Mouse (Mus musculus): Measurements from ENCODE around the gene Pcx. TPM values are rescaled to one million over a fixed set of nuclear protein-coding genes. Genes with fewer than 3 reads are reported as not detected.
A peak's percentile ranks its signal among the peaks of the same experiment; 100 is the strongest.

The Pcx gene
- total RNA-seq, 1 experiment from 2014 or later: 352 TPM

DNA sequence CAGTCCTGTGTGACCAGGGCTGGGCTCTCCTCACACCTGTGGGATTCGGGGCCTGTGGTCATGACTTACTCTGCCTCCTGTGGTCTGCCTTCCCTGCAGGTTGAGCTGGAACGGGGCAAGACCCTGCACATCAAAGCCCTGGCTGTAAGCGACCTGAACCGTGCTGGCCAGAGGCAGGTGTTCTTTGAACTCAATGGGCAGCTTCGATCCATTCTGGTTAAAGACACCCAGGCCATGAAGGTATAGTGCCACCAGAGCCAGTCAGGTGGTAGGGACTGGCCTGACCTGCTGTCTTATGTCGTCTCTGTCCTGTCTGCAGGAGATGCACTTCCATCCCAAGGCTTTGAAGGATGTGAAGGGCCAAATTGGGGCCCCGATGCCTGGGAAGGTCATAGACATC is 110.4 kb downstream of the Pcx start:
- no peak for DNase-seq

DNA sequence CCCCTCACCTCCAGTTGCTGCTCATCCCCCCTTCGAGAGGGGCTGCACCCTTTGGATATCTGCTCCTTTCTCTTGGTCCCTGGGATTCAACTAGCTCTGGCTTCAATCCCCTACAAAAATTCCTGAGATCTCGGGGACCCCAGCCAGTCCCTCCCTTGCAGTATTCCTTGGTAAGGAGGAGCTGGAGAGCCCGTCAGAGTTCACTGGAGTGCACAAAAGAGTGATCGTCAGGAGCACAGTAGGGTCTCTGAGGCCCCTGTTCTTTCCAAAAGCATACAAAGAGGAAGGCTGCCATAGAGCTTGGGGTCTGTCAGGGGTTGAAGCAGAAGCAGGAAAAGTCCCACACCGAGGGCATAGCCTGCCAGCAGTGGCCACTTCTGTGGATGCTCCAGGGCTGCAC is 112.5 kb downstream of the Pcx start:
- no peak for DNase-seq

- no peak for DNase-seq
These were observed 113.1 kb downstream of the Pcx start for GRCm38 (mm10) chr19:4623419-4623818.

DNA sequence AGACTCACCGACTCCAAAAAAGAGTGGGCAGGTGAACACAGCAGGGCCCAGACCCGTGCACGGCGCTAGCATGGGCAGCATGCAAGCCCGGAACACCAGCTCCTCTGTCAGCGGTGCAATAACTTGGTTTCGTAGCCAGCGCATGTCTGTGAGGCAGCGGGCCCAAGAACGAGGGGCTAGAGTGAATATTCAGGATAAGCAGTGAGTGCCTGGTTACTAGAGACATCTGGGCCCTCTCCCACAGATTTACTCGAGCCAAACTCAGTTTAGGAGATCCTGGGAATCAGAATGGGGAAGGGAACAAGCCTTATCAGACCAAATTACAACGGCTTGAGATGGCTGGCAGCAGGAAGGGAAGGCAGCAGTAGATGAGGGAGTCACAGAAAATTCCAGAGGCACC is 113.7 kb downstream of the Pcx start:
- peak; percentile 16 for DNase-seq

DNA sequence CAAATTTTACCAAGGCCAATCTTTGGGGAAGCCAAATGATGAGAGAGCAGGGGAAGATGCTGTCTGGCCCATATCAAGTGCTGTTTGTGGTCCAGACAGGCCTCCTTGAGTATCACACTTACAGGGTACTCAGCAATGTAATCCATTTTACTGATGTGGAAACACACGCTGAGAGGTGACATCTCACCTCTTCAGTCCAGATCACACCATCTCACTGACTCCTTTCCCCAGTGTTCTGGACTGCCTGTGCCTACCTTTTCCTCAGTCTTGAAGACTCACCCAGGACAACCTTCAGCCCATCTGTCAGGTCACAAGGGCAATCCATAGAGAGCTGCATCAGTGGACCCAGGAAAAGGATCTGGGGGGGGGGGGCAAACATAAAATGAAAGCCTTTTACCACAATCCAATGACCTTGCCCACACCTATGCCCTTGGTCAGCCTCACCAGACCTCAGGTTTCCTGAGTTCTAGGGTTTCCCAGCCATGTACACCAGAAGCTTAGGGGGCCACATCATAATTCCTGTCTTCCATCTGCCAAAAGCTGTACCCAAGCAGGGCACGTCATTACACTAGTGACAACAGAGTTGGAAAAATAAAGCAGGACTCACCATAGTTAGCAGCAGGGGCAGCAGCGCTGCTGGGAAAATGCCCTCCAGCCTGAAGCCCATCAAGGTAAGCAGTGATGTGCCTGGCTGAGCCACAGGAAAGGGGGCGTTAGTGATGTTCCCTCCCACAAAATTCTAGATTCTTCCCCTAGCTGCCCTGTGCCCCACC is 114.3 kb downstream of the Pcx start:
- no peak for DNase-seq

GRCm38 (mm10) chr19:4625179-4625828 is 115.0 kb downstream of the Pcx start, which contains the start of gene Rce1:
Gene Rce1 (minus strand): TSS chr19:4625641.
- peak; percentile 96 for DNase-seq

- no peak for DNase-seq
These were observed 115.7 kb downstream of the Pcx start for GRCm38 (mm10) chr19:4625829-4626535.

DNA sequence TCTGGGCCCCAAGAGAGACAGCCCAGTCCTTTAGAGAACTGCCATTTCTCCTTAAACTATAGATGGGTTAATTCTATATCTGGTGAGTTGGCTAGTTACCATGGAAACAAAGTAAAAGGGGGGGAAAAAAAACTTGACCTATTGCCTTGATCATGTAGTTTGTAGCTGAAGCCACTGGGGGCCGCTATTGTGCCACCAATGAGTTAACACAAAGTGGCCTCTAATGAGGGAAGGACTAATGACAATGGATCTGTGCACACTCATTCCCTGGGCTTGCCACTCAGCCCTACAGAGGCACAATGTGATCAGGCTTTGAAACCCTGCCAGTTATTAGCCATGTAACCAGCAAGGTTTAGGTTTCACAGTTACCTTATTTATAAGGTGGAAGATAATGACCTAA is 118.5 kb downstream of the Pcx start:
- DNase-seq: peak; percentile 85

DNA sequence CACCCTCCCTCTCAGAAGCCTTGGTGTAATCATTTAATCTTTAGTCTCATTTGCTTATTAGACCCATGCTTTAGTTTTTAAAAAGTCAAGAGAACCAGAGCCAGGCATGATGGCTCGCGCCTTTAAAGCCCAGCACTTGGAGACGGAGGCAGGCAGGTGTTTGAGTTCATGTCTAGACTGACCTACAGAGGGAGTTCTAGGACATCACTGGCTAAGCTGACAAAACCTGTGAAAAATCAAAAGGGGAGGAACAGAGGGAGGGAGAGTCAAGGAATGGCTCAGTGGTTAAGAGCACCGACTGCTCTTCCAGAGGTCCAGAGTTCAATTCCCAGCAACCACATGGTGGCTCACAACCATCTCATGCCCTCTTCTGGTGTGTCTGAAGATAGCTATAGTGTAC is 125.7 kb downstream of the Pcx start:
- DNase-seq: no peak

GRCm38 (mm10) chr19:4644271-4644670 is 134.0 kb downstream of the Pcx start:
- DNase-seq: peak; percentile 66

DNA sequence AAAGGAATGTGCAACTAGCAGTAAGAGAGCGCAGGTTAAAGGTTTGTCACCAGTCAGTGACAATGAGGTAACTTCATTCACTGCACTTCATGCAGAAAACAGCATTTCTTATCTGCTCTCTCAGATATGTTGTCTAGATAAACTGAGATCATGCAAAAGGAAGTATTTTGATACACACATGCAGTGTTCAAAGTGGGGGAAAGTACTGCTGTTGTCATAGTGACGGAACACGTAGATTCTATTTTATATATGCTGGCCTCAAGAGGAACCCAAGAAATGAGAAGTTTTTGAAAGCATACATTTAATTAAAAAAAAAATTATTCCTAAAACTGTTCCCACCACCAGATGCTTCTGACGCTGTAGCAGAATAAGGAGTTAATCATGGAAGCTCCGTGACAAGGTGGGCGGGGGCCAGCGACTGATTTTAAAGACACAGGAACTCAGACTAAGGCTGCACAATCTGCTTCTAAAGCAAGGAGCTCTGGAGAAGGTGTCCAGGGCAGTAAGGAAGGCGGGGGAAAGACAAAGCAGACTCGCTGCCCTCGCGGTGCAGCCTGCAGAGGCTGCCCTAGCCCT is 136.7 kb downstream of the Pcx start:
- DNase-seq: no peak

GRCm38 (mm10) chr19:4658156-4658555 is 147.9 kb downstream of the Pcx start:
- DNase-seq: peak; percentile 15

DNA sequence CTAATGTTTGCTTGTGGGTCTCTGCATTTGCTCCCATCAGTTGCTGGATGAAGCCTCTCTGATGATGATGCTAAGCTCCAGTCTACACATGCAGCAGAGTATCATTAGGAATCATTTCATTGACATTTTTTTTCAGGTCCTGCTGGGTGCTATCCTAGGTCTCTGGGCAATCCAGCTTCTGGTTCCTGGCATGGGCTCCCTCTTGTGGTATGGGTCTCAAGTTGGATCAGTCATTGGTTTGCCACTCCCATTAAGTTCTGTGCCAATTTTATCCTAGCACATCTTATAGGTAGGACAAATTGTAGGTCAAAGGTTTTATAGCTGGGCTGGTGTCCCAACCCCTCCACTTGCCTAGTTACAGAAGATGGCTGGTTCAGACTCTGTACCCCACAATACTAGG is 156.5 kb downstream of the Pcx start:
- no peak for DNase-seq

DNA sequence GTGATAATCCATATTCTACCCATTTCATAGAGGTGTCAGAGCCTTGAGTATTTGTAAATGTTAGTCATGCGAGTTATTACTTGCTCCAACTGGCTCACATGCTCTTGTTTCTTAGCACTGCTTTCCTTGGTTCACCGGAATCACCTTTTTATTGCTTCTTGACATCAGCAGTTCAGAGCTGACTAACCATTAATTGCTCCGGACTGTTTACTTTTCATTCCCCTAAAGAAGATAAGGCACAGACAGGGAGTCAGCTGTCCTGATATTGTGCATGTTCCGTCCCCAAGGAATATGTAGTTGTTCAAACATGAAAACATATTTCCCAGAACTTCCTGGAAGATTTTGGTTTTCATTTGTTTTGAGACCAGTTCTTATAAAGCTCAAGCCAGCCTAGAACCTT is 160.5 kb downstream of the Pcx start:
- DNase-seq: no peak

Small RNAs within 50 kb of the gene (microRNA-seq; reads per million reads assigned to microRNA genes)
- 0 to 1.9 reads per million in 2 experiments for gene Mir6986

Other genes with a start within 250 kb of the Pcx start
- 17.3 and 20.8 TPM in 2 replicates for gene Ssh3, start 241.3 kb upstream of the Pcx start, total RNA-seq (2021)
- 2.7 and 4.8 TPM in 2 replicates for gene Ankrd13d, start 227.3 kb upstream of the Pcx start, total RNA-seq (2021)
- gene Grk2, start 204.2 kb upstream of the Pcx start, total RNA-seq (2021): 45.2 and 74.4 TPM in 2 replicates
- gene Kdm2a, start 112.2 kb upstream of the Pcx start, total RNA-seq (2021): 96.2 and 111 TPM in 2 replicates
- gene Rhod, start 71.0 kb upstream of the Pcx start, total RNA-seq (2021): 14.1 and 17.3 TPM in 2 replicates
- gene Syt12, start 33.0 kb upstream of the Pcx start, total RNA-seq (2021): 35.0 and 41.1 TPM in 2 replicates
- 23.0 and 25.2 TPM in 2 replicates for gene 2010003K11Rik, start 11.9 kb upstream of the Pcx start, total RNA-seq (2021)
- 6.1 and 7.6 TPM in 2 replicates for gene Lrfn4, start 105.2 kb downstream of the Pcx start, total RNA-seq (2021)
- gene Rce1, start 115.2 kb downstream of the Pcx start, total RNA-seq (2021): 26.1 and 28.6 TPM in 2 replicates
- gene Gm960, start 188.2 kb downstream of the Pcx start, total RNA-seq (2021): not detected in 2 replicates
- gene Sptbn2, start 200.7 kb downstream of the Pcx start, total RNA-seq (2021): 3.3 and 5.9 TPM in 2 replicates
- gene Rbm4b, start 246.0 kb downstream of the Pcx start, total RNA-seq (2021): 13.1 and 15.2 TPM in 2 replicates

All from adrenal gland, postnatal 14 days (tissue).